Mouse (Mus musculus): ENCODE measurements around the gene Wdr93. TPM values are rescaled to one million over a fixed set of nuclear protein-coding genes. Genes with fewer than 3 reads are reported as not detected.

Wdr93 gene
- polyA plus RNA-seq (2014; fragmentation: Nextera tagmentation; extraction: Ambion mirVana) = 0.21 and 0.42 TPM in 2 replicates

GRCm38 (mm10) chr7:79742659-79743536 is at the start of gene Wdr93, which contains the start of gene Pex11a:
Wdr93 (plus strand) TSS chr7:79743163.
Pex11a (minus strand) TSS chr7:79743131.
- H3K9me3 ChIP-seq (replicated peaks; ENCODE audit: control insufficient read depth, low read length) = no peaks in the 10 kb centered on the region
- no peaks in the 10 kb centered on the region for H3K36me3 ChIP-seq (replicated peaks; ENCODE audit: control insufficient read depth, insufficient read depth, low read depth, low read length)
- peak within 1 kb of the TSS; percentile 93 for H3K4me2 ChIP-seq (ENCODE audit: low read depth, low read length)
- H3K4me3 ChIP-seq (ENCODE audit: low read depth, low read length) = peak within 1 kb of the TSS; percentile 75
- H3K9ac ChIP-seq (replicated peaks; ENCODE audit: low read length) = peak within 1 kb of the TSS; percentile 68
- peak; percentile 78 for ATAC-seq (replicated peaks; ENCODE audit: insufficient number of reproducible peaks, low FRiP score, low TSS enrichment, low read depth)
- H3K4me1 ChIP-seq (ENCODE audit: control insufficient read depth, insufficient read depth, low read length) = no peaks in the 10 kb centered on the region; the same call in 1 of the 2 replicates
- H3K27ac ChIP-seq (replicated peaks; ENCODE audit: low read depth, low read length) = no peak within 1 kb of the TSS
- peak; percentile 93 for DNase-seq (ENCODE audit: low spot score)
- 2% methylated on average over 45 of the region's 46 CpGs for WGBS
- H3K27me3 ChIP-seq (ENCODE audit: control insufficient read depth, insufficient read depth, low read length) = no peaks in the 10 kb centered on the region

- Histone ChIP-seq H3K36me3 (replicated peaks; ENCODE audit: control insufficient read depth, insufficient read depth, low read depth, low read length) (peaks cover 22% of the 10 kb centered on the region), H3K9ac (replicated peaks; ENCODE audit: low read length) (no peak overlapping the region), H3K27ac (replicated peaks; ENCODE audit: low read depth, low read length) (no peak overlapping the region), H3K9me3 (replicated peaks; ENCODE audit: control insufficient read depth, low read length) (no peaks in the 10 kb centered on the region), H3K4me3 (ENCODE audit: low read depth, low read length) (no peak overlapping the region), H3K4me2 (ENCODE audit: low read depth, low read length) (no peak overlapping the region), H3K4me1 (ENCODE audit: control insufficient read depth, insufficient read depth, low read length) (no peaks in the 10 kb centered on the region), H3K27me3 (ENCODE audit: control insufficient read depth, insufficient read depth, low read length) (no peaks in the 10 kb centered on the region)
- no peak for ATAC-seq (replicated peaks; ENCODE audit: insufficient number of reproducible peaks, low FRiP score, low TSS enrichment, low read depth)
- 83% methylated on average over 8 of the region's 8 CpGs for WGBS
- no peak for DNase-seq (ENCODE audit: low spot score)
Measured at GRCm38 (mm10) chr7:79696495-79696894, 46.5 kb upstream of the Wdr93 start.

GRCm38 (mm10) chr7:79702755-79703154 is 40.2 kb upstream of the Wdr93 start:
- DNase-seq (ENCODE audit: low spot score) (no peak), ATAC-seq (replicated peaks; ENCODE audit: insufficient number of reproducible peaks, low FRiP score, low TSS enrichment, low read depth) (no peak)
- Histone ChIP-seq H3K9ac (replicated peaks; ENCODE audit: low read length) (no peak overlapping the region), H3K9me3 (replicated peaks; ENCODE audit: control insufficient read depth, low read length) (no peaks in the 10 kb centered on the region), H3K36me3 (replicated peaks; ENCODE audit: control insufficient read depth, insufficient read depth, low read depth, low read length) (peaks cover 14% of the 10 kb centered on the region), H3K27ac (replicated peaks; ENCODE audit: low read depth, low read length) (no peak overlapping the region), H3K27me3 (ENCODE audit: control insufficient read depth, insufficient read depth, low read length) (no peaks in the 10 kb centered on the region), H3K4me1 (ENCODE audit: control insufficient read depth, insufficient read depth, low read length) (no peaks in the 10 kb centered on the region), H3K4me2 (ENCODE audit: low read depth, low read length) (no peak overlapping the region), H3K4me3 (ENCODE audit: low read depth, low read length) (no peak overlapping the region)
- 89% methylated on average over 16 of the region's 16 CpGs for WGBS

DNA sequence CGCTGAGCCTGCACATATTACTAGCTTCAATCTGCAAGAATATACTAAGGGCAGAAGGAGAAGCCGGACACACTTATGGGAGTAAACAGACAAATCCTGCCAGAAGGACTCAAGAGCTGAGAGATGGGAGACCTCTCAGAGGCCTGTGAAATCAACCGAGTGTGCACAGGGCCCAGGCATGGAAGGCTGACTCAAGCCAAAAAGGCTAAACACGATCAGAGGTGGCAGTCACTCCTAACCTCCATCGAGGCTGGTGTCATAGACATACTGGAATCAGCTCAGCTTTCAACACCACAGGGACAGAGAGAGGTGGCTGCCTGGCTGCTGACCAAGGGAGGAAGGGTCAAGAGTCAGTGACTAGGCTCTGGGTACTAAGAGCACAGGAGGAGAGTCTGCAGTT is 37.8 kb upstream of the Wdr93 start:
- WGBS = 89% methylated on average over 5 of the region's 5 CpGs
- Histone ChIP-seq H3K4me1 (ENCODE audit: control insufficient read depth, insufficient read depth, low read length) (no peaks in the 10 kb centered on the region), H3K36me3 (replicated peaks; ENCODE audit: control insufficient read depth, insufficient read depth, low read depth, low read length) (peaks cover 8% of the 10 kb centered on the region), H3K27me3 (ENCODE audit: control insufficient read depth, insufficient read depth, low read length) (no peaks in the 10 kb centered on the region), H3K27ac (replicated peaks; ENCODE audit: low read depth, low read length) (no peak overlapping the region), H3K4me2 (ENCODE audit: low read depth, low read length) (no peak overlapping the region), H3K9me3 (replicated peaks; ENCODE audit: control insufficient read depth, low read length) (no peaks in the 10 kb centered on the region), H3K9ac (replicated peaks; ENCODE audit: low read length) (no peak overlapping the region), H3K4me3 (ENCODE audit: low read depth, low read length) (no peak overlapping the region)
- ATAC-seq (replicated peaks; ENCODE audit: insufficient number of reproducible peaks, low FRiP score, low TSS enrichment, low read depth) (no peak), DNase-seq (ENCODE audit: low spot score) (no peak)

GRCm38 (mm10) chr7:79710130-79710607 is 32.8 kb upstream of the Wdr93 start:
- ATAC-seq (replicated peaks; ENCODE audit: insufficient number of reproducible peaks, low FRiP score, low TSS enrichment, low read depth) (peak; percentile 69), DNase-seq (ENCODE audit: low spot score) (peak; percentile 81)
- no peaks in the 10 kb centered on the region for H3K4me1 ChIP-seq (ENCODE audit: control insufficient read depth, insufficient read depth, low read length)
- under 1% methylated on average over 53 of the region's 55 CpGs for WGBS
- H3K4me2 ChIP-seq (ENCODE audit: low read depth, low read length) = peak overlapping the region; percentile 78
- H3K9me3 ChIP-seq (replicated peaks; ENCODE audit: control insufficient read depth, low read length) = no peaks in the 10 kb centered on the region
- peak overlapping the region; percentile 39 for H3K4me3 ChIP-seq (ENCODE audit: low read depth, low read length)
- H3K27me3 ChIP-seq (ENCODE audit: control insufficient read depth, insufficient read depth, low read length) = no peaks in the 10 kb centered on the region
- H3K27ac ChIP-seq (replicated peaks; ENCODE audit: low read depth, low read length) = no peak overlapping the region
- H3K36me3 ChIP-seq (replicated peaks; ENCODE audit: control insufficient read depth, insufficient read depth, low read depth, low read length) = peaks cover 3% of the 10 kb centered on the region
- H3K9ac ChIP-seq (replicated peaks; ENCODE audit: low read length) = peak overlapping the region; percentile 57

DNA sequence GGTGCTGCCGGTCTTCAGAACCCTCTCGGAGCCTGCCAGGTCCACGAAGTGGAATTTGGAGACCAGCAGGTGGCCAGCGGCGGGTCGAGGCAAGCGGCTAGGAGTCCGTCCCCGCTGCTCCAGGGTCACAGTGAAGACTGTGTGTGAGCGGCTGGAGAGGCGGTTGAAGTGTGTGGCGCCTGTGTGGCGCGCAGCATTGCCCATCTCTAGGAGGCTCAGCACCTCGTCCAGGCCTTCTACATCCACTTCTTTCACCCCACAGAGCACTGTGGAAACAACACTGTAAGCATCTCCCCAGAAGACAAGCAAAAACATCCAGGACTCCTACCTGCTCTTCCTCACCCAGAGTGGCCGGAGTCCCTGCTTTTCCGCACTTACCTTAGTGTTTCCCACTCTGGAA is 32.1 kb upstream of the Wdr93 start:
- DNase-seq (ENCODE audit: low spot score) (no peak), ATAC-seq (replicated peaks; ENCODE audit: insufficient number of reproducible peaks, low FRiP score, low TSS enrichment, low read depth) (no peak)
- 36% methylated on average over 17 of the region's 17 CpGs for WGBS
- Histone ChIP-seq H3K4me1 (ENCODE audit: control insufficient read depth, insufficient read depth, low read length) (no peaks in the 10 kb centered on the region), H3K27ac (replicated peaks; ENCODE audit: low read depth, low read length) (no peak overlapping the region), H3K27me3 (ENCODE audit: control insufficient read depth, insufficient read depth, low read length) (no peaks in the 10 kb centered on the region), H3K36me3 (replicated peaks; ENCODE audit: control insufficient read depth, insufficient read depth, low read depth, low read length) (peaks cover 3% of the 10 kb centered on the region), H3K9ac (replicated peaks; ENCODE audit: low read length) (no peak overlapping the region), H3K4me3 (ENCODE audit: low read depth, low read length) (no peak overlapping the region), H3K9me3 (replicated peaks; ENCODE audit: control insufficient read depth, low read length) (no peaks in the 10 kb centered on the region), H3K4me2 (ENCODE audit: low read depth, low read length) (no peak overlapping the region)

DNA sequence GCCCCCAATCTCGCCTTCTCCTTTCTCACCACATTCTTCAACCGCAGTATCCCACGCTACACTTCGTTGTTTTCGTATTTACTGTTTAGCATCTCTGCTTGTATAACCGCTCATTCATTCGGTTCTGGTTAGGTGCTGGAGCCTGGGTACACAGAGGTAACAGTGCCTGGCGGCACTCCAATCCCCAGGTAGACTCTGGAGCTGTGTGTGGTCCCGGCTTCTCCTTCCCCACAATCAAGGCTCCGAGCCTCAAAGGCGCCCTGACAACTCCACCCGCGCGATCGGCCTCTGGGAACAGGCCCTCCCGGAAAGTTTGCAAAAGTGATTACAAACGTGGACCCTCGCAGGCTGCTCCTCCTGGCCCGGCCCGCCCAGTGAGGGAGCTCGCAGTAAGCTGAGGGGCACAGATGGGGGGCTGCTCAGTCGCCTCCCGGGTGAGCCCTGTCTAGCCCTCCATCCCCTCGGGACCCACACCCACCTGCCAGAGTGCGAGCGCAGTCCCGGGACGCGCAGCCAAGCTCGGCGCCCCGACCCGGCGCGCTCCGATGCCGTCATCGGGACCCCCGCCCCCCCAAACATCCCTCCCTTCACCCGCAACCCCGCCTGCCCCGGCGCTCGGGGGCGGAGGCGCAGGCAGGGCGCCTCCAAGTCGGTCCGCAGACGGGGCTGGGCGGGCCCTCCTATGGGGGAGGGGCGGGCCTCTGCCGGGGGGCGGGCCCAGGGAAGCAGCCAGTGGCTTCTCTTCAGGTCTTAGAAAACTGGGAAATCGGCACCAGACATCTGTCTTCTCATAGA is 27.6 kb upstream of the Wdr93 start, which contains the start of gene Kif7:
TSS of gene Kif7 (minus strand) at position 534 of the 795 bp plus-strand sequence.
- Histone ChIP-seq H3K27me3 (ENCODE audit: control insufficient read depth, insufficient read depth, low read length) (no peaks in the 10 kb centered on the region), H3K27ac (replicated peaks; ENCODE audit: low read depth, low read length) (no peak within 1 kb of the TSS)
- under 1% methylated on average over 53 of the region's 55 CpGs for WGBS

More for the DNA sequence above, 27.6 kb upstream of the Wdr93 start, which contains the start of gene Kif7:
- peak; percentile 93 for DNase-seq (ENCODE audit: low spot score)
- no peaks in the 10 kb centered on the region for H3K9me3 ChIP-seq (replicated peaks; ENCODE audit: control insufficient read depth, low read length)
- no peaks in the 10 kb centered on the region for H3K36me3 ChIP-seq (replicated peaks; ENCODE audit: control insufficient read depth, insufficient read depth, low read depth, low read length)
- peak within 1 kb of the TSS; percentile 76 for H3K4me3 ChIP-seq (ENCODE audit: low read depth, low read length)
- ATAC-seq (replicated peaks; ENCODE audit: insufficient number of reproducible peaks, low FRiP score, low TSS enrichment, low read depth) = peak; percentile 85
- peak within 1 kb of the TSS; percentile 76 for H3K9ac ChIP-seq (replicated peaks; ENCODE audit: low read length)
- H3K4me2 ChIP-seq (ENCODE audit: low read depth, low read length) = peak within 1 kb of the TSS; percentile 81
- no peaks in the 10 kb centered on the region for H3K4me1 ChIP-seq (ENCODE audit: control insufficient read depth, insufficient read depth, low read length)
